Mouse (Mus musculus): ENCODE data around the gene Rad54l. TPM values are rescaled to one million over a fixed set of nuclear protein-coding genes. Genes with fewer than 3 reads are reported as not detected.
A peak's percentile ranks its signal among the peaks of the same experiment; 100 is the strongest.

Rad54l gene
- polyA plus RNA-seq, 1 experiment from 2014 or later, result 18.8 TPM

DNA sequence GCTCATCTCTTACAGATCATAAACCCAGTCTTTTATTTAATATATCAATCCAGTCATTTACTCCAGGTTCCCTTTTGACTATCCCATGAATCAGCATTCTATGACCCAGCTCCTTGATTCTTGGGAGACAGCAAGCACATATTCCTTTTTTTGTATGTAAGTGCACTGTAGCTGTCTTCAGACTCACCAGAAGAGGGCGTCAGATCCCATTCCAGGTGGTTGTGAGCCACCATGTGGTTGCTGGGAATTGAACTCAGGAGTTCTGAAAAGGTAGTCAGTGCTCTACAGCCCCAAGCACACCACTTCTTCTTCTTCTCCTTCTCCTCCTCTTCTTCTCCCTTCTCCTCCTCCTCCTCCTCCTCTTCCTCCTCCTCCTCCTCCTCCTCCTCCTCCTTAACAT, 65.9 kb downstream of the Rad54l start:
- no peak overlapping the region for H3K9ac ChIP-seq (replicated peaks; ENCODE audit: low read depth, low read length)
- 0% methylated on average over 1 of the region's 1 CpGs for WGBS
- no peaks in the 10 kb centered on the region for H3K36me3 ChIP-seq (ENCODE audit: control insufficient read depth, insufficient read depth)
- H3K9me3 ChIP-seq (ENCODE audit: control insufficient read depth, low read length), result no peaks in the 10 kb centered on the region
- H3K4me3 ChIP-seq (replicated peaks; ENCODE audit: low read length), result no peak overlapping the region
- H3K27me3 ChIP-seq (replicated peaks; ENCODE audit: control insufficient read depth, insufficient read depth, low read length), result no peaks in the 10 kb centered on the region
- H3K4me2 ChIP-seq (ENCODE audit: low read length), result no peak overlapping the region
- H3K27ac ChIP-seq (ENCODE audit: low read length), result no peak overlapping the region
- H3K4me1 ChIP-seq (replicated peaks; ENCODE audit: control insufficient read depth, insufficient read depth, low read length), result peaks cover 13% of the 10 kb centered on the region
- ATAC-seq, result no peak

- Histone ChIP-seq H3K9me3 (ENCODE audit: control insufficient read depth, low read length) (no peaks in the 10 kb centered on the region), H3K4me1 (replicated peaks; ENCODE audit: control insufficient read depth, insufficient read depth, low read length) (peaks cover 13% of the 10 kb centered on the region), H3K9ac (replicated peaks; ENCODE audit: low read depth, low read length) (peak within 1 kb of the TSS; percentile 69), H3K4me3 (replicated peaks; ENCODE audit: low read length) (peak within 1 kb of the TSS; percentile 75), H3K36me3 (ENCODE audit: control insufficient read depth, insufficient read depth) (no peaks in the 10 kb centered on the region), H3K27ac (ENCODE audit: low read length) (peak within 1 kb of the TSS; percentile 91), H3K27me3 (replicated peaks; ENCODE audit: control insufficient read depth, insufficient read depth, low read length) (no peaks in the 10 kb centered on the region), H3K4me2 (ENCODE audit: low read length) (peak within 1 kb of the TSS; percentile 81)
- WGBS, result under 1% methylated on average over 35 of the region's 35 CpGs
- ATAC-seq, result peak; percentile 98
Observed at GRCm38 (mm10) chr4:116053399-116053961, 70.0 kb downstream of the Rad54l start, which contains the start of gene Nsun4. Gene Nsun4, minus strand, starts transcription at chr4:116053876.

DNA sequence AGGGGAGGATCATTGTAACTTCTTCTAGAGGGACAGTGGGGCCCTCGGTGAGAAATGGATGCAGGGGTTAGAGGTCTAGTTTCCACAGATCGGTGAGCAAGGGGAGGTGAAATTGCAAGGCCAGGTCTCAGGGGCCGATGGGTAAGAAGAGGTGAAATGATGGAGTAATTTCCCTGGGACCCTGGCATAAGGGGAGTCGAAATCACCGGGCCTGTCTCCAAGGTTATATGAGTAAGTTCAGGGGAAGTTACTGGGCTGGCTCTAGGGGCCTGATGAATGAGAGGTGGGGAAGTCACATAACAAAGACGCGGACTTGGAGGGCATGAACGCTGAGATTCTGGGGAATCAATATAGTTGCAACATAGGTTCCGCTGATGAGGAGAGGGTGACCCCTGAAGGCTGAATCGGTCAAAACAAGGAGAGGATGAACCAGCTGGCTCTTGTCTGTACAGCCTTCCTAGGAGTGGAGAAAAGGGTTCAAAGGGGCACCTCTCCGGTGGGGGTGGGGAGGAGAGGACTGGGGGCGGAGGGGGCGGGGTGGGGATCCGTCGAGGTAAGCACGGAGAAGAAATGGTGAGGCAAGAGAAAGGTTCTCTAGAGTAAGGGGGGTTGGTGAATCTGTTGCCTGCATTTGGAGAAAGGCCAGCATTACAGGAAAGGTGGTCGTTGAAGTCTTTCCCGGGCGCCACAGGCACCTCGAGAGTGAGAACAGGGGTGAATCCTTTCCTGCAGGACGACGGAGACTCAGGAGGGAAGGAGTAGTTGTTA, 70.8 kb downstream of the Rad54l start:
- H3K9me3 ChIP-seq (ENCODE audit: control insufficient read depth, low read length), result no peaks in the 10 kb centered on the region
- peak overlapping the region; percentile 69 for H3K9ac ChIP-seq (replicated peaks; ENCODE audit: low read depth, low read length)
- 10% methylated on average over 22 of the region's 22 CpGs for WGBS
- peak overlapping the region; percentile 91 for H3K27ac ChIP-seq (ENCODE audit: low read length)
- peak; percentile 19 for ATAC-seq
- no peaks in the 10 kb centered on the region for H3K36me3 ChIP-seq (ENCODE audit: control insufficient read depth, insufficient read depth)
- peaks cover 13% of the 10 kb centered on the region for H3K4me1 ChIP-seq (replicated peaks; ENCODE audit: control insufficient read depth, insufficient read depth, low read length)
- H3K4me2 ChIP-seq (ENCODE audit: low read length), result peak overlapping the region; percentile 81
- no peaks in the 10 kb centered on the region for H3K27me3 ChIP-seq (replicated peaks; ENCODE audit: control insufficient read depth, insufficient read depth, low read length)
- H3K4me3 ChIP-seq (replicated peaks; ENCODE audit: low read length), result peak overlapping the region; percentile 75

GRCm38 (mm10) chr4:116049211-116049610, 74.3 kb downstream of the Rad54l start:
- Histone ChIP-seq H3K4me2 (ENCODE audit: low read length) (no peak overlapping the region), H3K4me1 (replicated peaks; ENCODE audit: control insufficient read depth, insufficient read depth, low read length) (peaks cover 10% of the 10 kb centered on the region; the same call in 1 of the 2 replicates), H3K9ac (replicated peaks; ENCODE audit: low read depth, low read length) (no peak overlapping the region), H3K4me3 (replicated peaks; ENCODE audit: low read length) (no peak overlapping the region), H3K36me3 (ENCODE audit: control insufficient read depth, insufficient read depth) (no peaks in the 10 kb centered on the region), H3K27ac (ENCODE audit: low read length) (no peak overlapping the region), H3K9me3 (ENCODE audit: control insufficient read depth, low read length) (no peaks in the 10 kb centered on the region), H3K27me3 (replicated peaks; ENCODE audit: control insufficient read depth, insufficient read depth, low read length) (no peaks in the 10 kb centered on the region)
- ATAC-seq, result no peak
- WGBS, result 79% methylated on average over 3 of the region's 3 CpGs

- Histone ChIP-seq H3K36me3 (ENCODE audit: control insufficient read depth, insufficient read depth) (no peaks in the 10 kb centered on the region), H3K27me3 (replicated peaks; ENCODE audit: control insufficient read depth, insufficient read depth, low read length) (no peaks in the 10 kb centered on the region), H3K4me1 (replicated peaks; ENCODE audit: control insufficient read depth, insufficient read depth, low read length) (0 out of 2 replicates have a peak, but pooled peaks cover 6% of the 10 kb centered on the region), H3K27ac (ENCODE audit: low read length) (no peak overlapping the region), H3K9ac (replicated peaks; ENCODE audit: low read depth, low read length) (no peak overlapping the region), H3K9me3 (ENCODE audit: control insufficient read depth, low read length) (no peaks in the 10 kb centered on the region), H3K4me3 (replicated peaks; ENCODE audit: low read length) (no peak overlapping the region), H3K4me2 (ENCODE audit: low read length) (no peak overlapping the region)
- ATAC-seq, result no peak
- WGBS, result 75% methylated on average over 7 of the region's 7 CpGs
Observed at GRCm38 (mm10) chr4:116048130-116048920, 75.2 kb downstream of the Rad54l start.

GRCm38 (mm10) chr4:116047681-116048080, 75.8 kb downstream of the Rad54l start:
- Histone ChIP-seq H3K27ac (ENCODE audit: low read length) (no peak overlapping the region), H3K9ac (replicated peaks; ENCODE audit: low read depth, low read length) (no peak overlapping the region), H3K9me3 (ENCODE audit: control insufficient read depth, low read length) (no peaks in the 10 kb centered on the region), H3K4me1 (replicated peaks; ENCODE audit: control insufficient read depth, insufficient read depth, low read length) (0 out of 2 replicates have a peak, but pooled peaks cover under 1% of the 10 kb centered on the region), H3K4me2 (ENCODE audit: low read length) (no peak overlapping the region), H3K36me3 (ENCODE audit: control insufficient read depth, insufficient read depth) (no peaks in the 10 kb centered on the region), H3K4me3 (replicated peaks; ENCODE audit: low read length) (no peak overlapping the region), H3K27me3 (replicated peaks; ENCODE audit: control insufficient read depth, insufficient read depth, low read length) (no peaks in the 10 kb centered on the region)
- no peak for ATAC-seq
- WGBS, result 95% methylated on average over 1 of the region's 1 CpGs

- WGBS, result 94% methylated on average over 2 of the region's 2 CpGs
- ATAC-seq, result no peak
- no peaks in the 10 kb centered on the region for H3K27me3 ChIP-seq (replicated peaks; ENCODE audit: control insufficient read depth, insufficient read depth, low read length)
- H3K9ac ChIP-seq (replicated peaks; ENCODE audit: low read depth, low read length), result no peak overlapping the region
- H3K27ac ChIP-seq (ENCODE audit: low read length), result no peak overlapping the region
- H3K36me3 ChIP-seq (ENCODE audit: control insufficient read depth, insufficient read depth), result no peaks in the 10 kb centered on the region
- no peak overlapping the region for H3K4me3 ChIP-seq (replicated peaks; ENCODE audit: low read length)
- no peaks in the 10 kb centered on the region for H3K4me1 ChIP-seq (replicated peaks; ENCODE audit: control insufficient read depth, insufficient read depth, low read length)
- no peak overlapping the region for H3K4me2 ChIP-seq (ENCODE audit: low read length)
- H3K9me3 ChIP-seq (ENCODE audit: control insufficient read depth, low read length), result no peaks in the 10 kb centered on the region
Observed at GRCm38 (mm10) chr4:116046604-116047003, 76.9 kb downstream of the Rad54l start.
